Mouse (Mus musculus) forebrain, embryonic 16.5 days (tissue): ENCODE measurements around the gene Fam90a1a. TPM values are rescaled to one million over a fixed set of nuclear protein-coding genes. Genes with fewer than 3 reads are reported as not detected.

Experiments used
- ATAC-seq: fragments of 200-750 bp; cut with Nextera tagmentation; 2 replicates; pipeline ENCODE4 v1.8.0; 2017; ENCODE audit warnings: mild to moderate bottlenecking, moderate library complexity
- H3K27ac ChIP-seq: fragments of 300-500 bp; sonication (generic); 2 replicates; pipeline ENCODE4 v1.5.1; 2014; ENCODE audit warnings: low read length, control low read depth
- H3K27me3 ChIP-seq: fragments of 300-500 bp; sonication (generic); replicated peaks from 2 replicates; pipeline ENCODE4 v1.6.1; 2014; ENCODE audit warnings: low read length; ENCODE audit not compliant: control insufficient read depth, insufficient read depth
- H3K36me3 ChIP-seq: fragments of 300-500 bp; sonication (generic); 2 replicates; pipeline ENCODE4 v1.6.1; 2014; ENCODE audit not compliant: control insufficient read depth, insufficient read depth
- H3K4me1 ChIP-seq: fragments of 300-500 bp; sonication (generic); replicated peaks from 2 replicates; pipeline ENCODE4 v1.6.1; 2014; ENCODE audit warnings: low read length; ENCODE audit not compliant: control insufficient read depth, insufficient read depth
- H3K4me2 ChIP-seq: fragments of 300-500 bp; sonication (generic); 2 replicates; pipeline ENCODE4 v1.6.1; 2014; ENCODE audit warnings: mild to moderate bottlenecking, low read length, control low read depth
- H3K4me3 ChIP-seq: fragments of 300-500 bp; sonication (generic); replicated peaks from 2 replicates; pipeline ENCODE4 v1.5.1; 2014; ENCODE audit warnings: mild to moderate bottlenecking, low read length, control low read depth
- H3K9ac ChIP-seq: fragments of 300-500 bp; sonication (generic); replicated peaks from 2 replicates; pipeline ENCODE4 v1.6.1; 2014; ENCODE audit warnings: low read depth, low read length, control low read depth
- H3K9me3 ChIP-seq: fragments of 300-500 bp; sonication (generic); 2 replicates; pipeline ENCODE4 v1.6.1; 2016; ENCODE audit warnings: low read length; ENCODE audit not compliant: control insufficient read depth
- WGBS: fragments of 180-500 bp; shearing (Covaris S2); extraction: QIAGEN DNeasy Blood & Tissue Kit; methylation state at CpG from one replicate; pipeline ENCODE4 v1.1.7; 2014; 5-methylcytosine and 5-hydroxymethylcytosine counted together
- polyA plus RNA-seq: library from polyadenylated mRNA; unstranded; fragments of >200 nt; fragmentation: Nextera tagmentation; extraction: Ambion mirVana; gene quantifications from 2 replicates; pipeline ENCODE4 v1.2.1, GENCODE M21; 2015

Gene Fam90a1a
- polyA plus RNA-seq, 1 experiment from 2014 or later, result not detected

- Histone ChIP-seq H3K4me2 (no peak overlapping the region), H3K4me1 (no peaks in the 10 kb centered on the region), H3K36me3 (no peaks in the 10 kb centered on the region), H3K27me3 (no peaks in the 10 kb centered on the region), H3K9ac (no peak overlapping the region), H3K9me3 (no peaks in the 10 kb centered on the region), H3K4me3 (no peak overlapping the region), H3K27ac (no peak overlapping the region)
- no peak for ATAC-seq
- WGBS, result 84% methylated on average over 6 of the region's 6 CpGs
Measured at GRCm38 (mm10) chr8:22006423-22006822, 47.9 kb downstream of the Fam90a1a start.

GRCm38 (mm10) chr8:22009403-22009802 is 50.9 kb downstream of the Fam90a1a start:
- Histone ChIP-seq H3K9me3 (no peaks in the 10 kb centered on the region), H3K36me3 (no peaks in the 10 kb centered on the region), H3K27ac (no peak overlapping the region), H3K4me1 (no peaks in the 10 kb centered on the region; the same call in 1 of the 2 replicates), H3K27me3 (no peaks in the 10 kb centered on the region), H3K9ac (no peak overlapping the region), H3K4me3 (no peak overlapping the region), H3K4me2 (no peak overlapping the region)
- no peak for ATAC-seq
- WGBS, result 29% methylated on average over 3 of the region's 3 CpGs

- 0 out of 2 replicates have a peak overlapping the region, but pooled peaks have one; percentile 17 for H3K9ac ChIP-seq
- H3K4me3 ChIP-seq, result peak overlapping the region; percentile 43
- WGBS, result 14% methylated on average over 24 of the region's 24 CpGs
- no peaks in the 10 kb centered on the region; the same call in 1 of the 2 replicates for H3K4me1 ChIP-seq
- H3K36me3 ChIP-seq, result no peaks in the 10 kb centered on the region
- H3K27me3 ChIP-seq, result no peaks in the 10 kb centered on the region
- H3K4me2 ChIP-seq, result peak overlapping the region; percentile 50
- H3K9me3 ChIP-seq, result no peaks in the 10 kb centered on the region
- no peak overlapping the region for H3K27ac ChIP-seq
- ATAC-seq, result peak; percentile 82
Measured at GRCm38 (mm10) chr8:22013034-22013707, 54.7 kb downstream of the Fam90a1a start.

Other genes with a start within 250 kb of the Fam90a1a start
- not detected in 2 replicates for gene Defa24, start 224.2 kb upstream of the Fam90a1a start, polyA plus RNA-seq
- not detected in 2 replicates for gene Defb50, start 135.2 kb upstream of the Fam90a1a start, polyA plus RNA-seq
- not detected in 2 replicates for gene Defb2, start 118.8 kb upstream of the Fam90a1a start, polyA plus RNA-seq
- gene Defb10, start 99.8 kb upstream of the Fam90a1a start, polyA plus RNA-seq, result not detected in 2 replicates
- gene Defb9, start 73.3 kb upstream of the Fam90a1a start, polyA plus RNA-seq, result not detected in 2 replicates
- 10.6 and 13.4 TPM in 2 replicates for gene Defb11, start 52.3 kb upstream of the Fam90a1a start, polyA plus RNA-seq
- gene Defb15, start 26.0 kb upstream of the Fam90a1a start, polyA plus RNA-seq, result not detected in 2 replicates
- not detected in 2 replicates for gene Defb35, start 20.4 kb upstream of the Fam90a1a start, polyA plus RNA-seq
- not detected in 2 replicates for gene Defb13, start 12.0 kb upstream of the Fam90a1a start, polyA plus RNA-seq
- not detected in 2 replicates for gene Ccdc70, start 11.1 kb downstream of the Fam90a1a start, polyA plus RNA-seq
- 1.7 and 1.9 TPM in 2 replicates for gene Atp7b, start 101.6 kb downstream of the Fam90a1a start, polyA plus RNA-seq
- 33.6 and 37.8 TPM in 2 replicates for gene Alg11, start 102.0 kb downstream of the Fam90a1a start, polyA plus RNA-seq
- 0.32 and 0.52 TPM in 2 replicates for gene Nek5, start 166.3 kb downstream of the Fam90a1a start, polyA plus RNA-seq
- 6.9 and 7.1 TPM in 2 replicates for gene Nek3, start 207.7 kb downstream of the Fam90a1a start, polyA plus RNA-seq
- 24.7 and 27.4 TPM in 2 replicates for gene Ckap2, start 227.1 kb downstream of the Fam90a1a start, polyA plus RNA-seq
- 38.7 and 40.9 TPM in 2 replicates for gene Vps36, start 234.1 kb downstream of the Fam90a1a start, polyA plus RNA-seq